22 mouse cellular contexts compared by ENCODE assay signal in the genomic region with DNA sequence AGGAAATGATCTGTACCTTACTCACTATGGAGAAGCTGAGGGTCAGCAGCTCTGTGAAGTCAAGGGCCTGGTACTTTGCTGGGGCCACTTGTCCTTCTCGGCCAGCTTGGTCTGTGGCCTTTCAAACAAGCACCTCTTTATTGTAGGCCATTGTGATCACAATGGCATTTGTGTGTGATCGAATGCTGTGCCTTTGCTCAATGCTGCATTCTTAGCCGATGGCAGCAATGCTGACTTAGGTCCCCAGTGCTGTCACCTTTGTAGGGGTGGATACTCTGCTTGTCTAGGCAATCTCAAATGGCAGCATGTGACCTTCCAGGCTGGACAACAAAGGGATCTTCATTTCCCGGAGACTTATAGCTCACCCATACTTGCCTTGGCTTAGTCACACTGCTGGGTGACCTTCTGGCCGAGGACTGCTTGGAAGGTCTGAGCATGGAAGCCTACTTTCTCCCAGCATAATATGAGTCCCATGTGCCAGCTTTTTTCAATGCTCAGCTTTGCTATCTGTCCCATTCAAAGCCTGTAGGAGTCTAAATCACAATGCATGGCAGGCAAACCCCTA.
"Had no signal": no experiment of that assay in that cellular context is flagged by ENCODE, and none has a peak within 500 bp of the region (broad histone marks: within the 10 kb centered on the region; RNA-seq: fewer than 3 reads in every experiment).

No protein-coding gene starts in this region.

- H3K27ac ChIP-seq: limb, embryonic 12.5 days; limb, embryonic 15.5 days; liver, embryonic 14.5 days; lung, embryonic 15.5 days; midbrain, embryonic 12.5 days; midbrain, embryonic 15.5 days; neural tube, embryonic 12.5 days; neural tube, embryonic 15.5 days; stomach, postnatal 0 days had no signal

- H3K4me1 ChIP-seq: limb, embryonic 12.5 days; limb, embryonic 15.5 days; megakaryocyte, embryonic 14.5 days; midbrain, embryonic 15.5 days; neural tube, embryonic 15.5 days had no signal

- H3K4me3 ChIP-seq: limb, embryonic 12.5 days; limb, embryonic 15.5 days; lung, embryonic 15.5 days; midbrain, embryonic 12.5 days; midbrain, embryonic 15.5 days; neural tube, embryonic 12.5 days; neural tube, embryonic 15.5 days had no signal

- H3K4me2 ChIP-seq: limb, embryonic 12.5 days; limb, embryonic 15.5 days; liver, embryonic 11.5 days; lung, embryonic 15.5 days; midbrain, embryonic 12.5 days; midbrain, embryonic 15.5 days; neural tube, embryonic 12.5 days; neural tube, embryonic 15.5 days had no signal

- H3K27me3 ChIP-seq: limb, embryonic 12.5 days; limb, embryonic 15.5 days; lung, embryonic 15.5 days; megakaryocyte, embryonic 14.5 days; midbrain, embryonic 12.5 days; midbrain, embryonic 15.5 days; neural tube, embryonic 12.5 days; neural tube, embryonic 15.5 days had no signal

- H3K9ac ChIP-seq: limb, embryonic 12.5 days; limb, embryonic 15.5 days; liver, embryonic 14.5 days; lung, embryonic 15.5 days; midbrain, embryonic 12.5 days; midbrain, embryonic 15.5 days; neural tube, embryonic 12.5 days; neural tube, embryonic 15.5 days had no signal

- H3K36me3 ChIP-seq: limb, embryonic 12.5 days; limb, embryonic 15.5 days; lung, embryonic 15.5 days; midbrain, embryonic 12.5 days; midbrain, embryonic 15.5 days; neural tube, embryonic 12.5 days; neural tube, embryonic 15.5 days had no signal

- H3K9me3 ChIP-seq: limb, embryonic 12.5 days; limb, embryonic 15.5 days; lung, embryonic 15.5 days; midbrain, embryonic 12.5 days; midbrain, embryonic 15.5 days; neural tube, embryonic 12.5 days; neural tube, embryonic 15.5 days had no signal

- ATAC-seq: midbrain, embryonic 15.5 days had no signal

- DNase-seq: kidney, postnatal 10 days; kidney, postnatal 36 days; left cerebral cortex, postnatal 4 days; lung, adult 18-20 months; lung, postnatal 10 days; lung, postnatal 36 days; right cerebral cortex, adult 18-20 months; right cerebral cortex, postnatal 14 days; right cerebral cortex, postnatal 4 days; thymus, adult 2 months; thymus, postnatal 25 days had no signal
